Mouse (Mus musculus) limb, embryonic 15.5 days (tissue): Measurements from ENCODE around the gene Vmn2r70. TPM values are rescaled to one million over a fixed set of nuclear protein-coding genes. Genes with fewer than 3 reads are reported as not detected.

Experiments used
- ATAC-seq: fragments of 200-750 bp; cut with Nextera tagmentation; 2 replicates; pipeline ENCODE4 v1.8.0; 2017; ENCODE audit warnings: low read depth, moderate TSS enrichment; ENCODE audit not compliant: insufficient number of reproducible peaks, low FRiP score, low TSS enrichment
- H3K27ac ChIP-seq: fragments of 300-500 bp; sonication (generic); 2 replicates; pipeline ENCODE4 v1.5.1; 2015; ENCODE audit warnings: moderate library complexity, mild to moderate bottlenecking, inconsistent platforms
- H3K27me3 ChIP-seq: fragments of 300-500 bp; sonication (generic); 2 replicates; pipeline ENCODE4 v1.6.1; 2015; ENCODE audit warnings: inconsistent platforms
- H3K36me3 ChIP-seq: fragments of 300-500 bp; sonication (generic); 2 replicates; pipeline ENCODE4 v1.6.1; 2015; ENCODE audit warnings: inconsistent platforms
- H3K4me1 ChIP-seq: fragments of 300-500 bp; sonication (generic); 2 replicates; pipeline ENCODE4 v1.6.1; 2015; ENCODE audit warnings: inconsistent platforms
- H3K4me2 ChIP-seq: fragments of 300-500 bp; sonication (generic); 2 replicates; pipeline ENCODE4 v1.6.1; 2015; ENCODE audit warnings: mild to moderate bottlenecking, inconsistent platforms
- H3K4me3 ChIP-seq: fragments of 300-500 bp; sonication (generic); 2 replicates; pipeline ENCODE4 v1.5.1; 2015; ENCODE audit warnings: mild to moderate bottlenecking, inconsistent platforms
- H3K9ac ChIP-seq: fragments of 300-500 bp; sonication (generic); 2 replicates; pipeline ENCODE4 v1.6.1; 2015; ENCODE audit warnings: inconsistent platforms
- H3K9me3 ChIP-seq: fragments of 300-500 bp; sonication (generic); 2 replicates; pipeline ENCODE4 v1.6.1; 2016; ENCODE audit warnings: inconsistent platforms
- WGBS: fragments of 180-500 bp; shearing (Covaris S2); methylation state at CpG from one replicate; pipeline ENCODE4 v1.1.7; 2015; 5-methylcytosine and 5-hydroxymethylcytosine counted together
- polyA plus RNA-seq: library from polyadenylated mRNA; unstranded; fragments of >200 nt; fragmentation: Nextera tagmentation; extraction: Ambion mirVana; gene quantifications from 2 replicates; pipeline ENCODE4 v1.2.1, GENCODE M21; 2015

Gene Vmn2r70
- polyA plus RNA-seq = not detected in 2 replicates

- ATAC-seq = no peak
- H3K27ac ChIP-seq = no peak within 1 kb of the TSS
Observed at GRCm38 (mm10) chr7:85569092-85569491, at the start of gene Vmn2r70. TSS of gene Vmn2r70 (minus strand) at chr7:85569192.

GRCm38 (mm10) chr7:85562787-85563186, 6.2 kb downstream of the Vmn2r70 start, which contains the start of gene Vmn2r71:
TSS of gene Vmn2r71 (plus strand) at chr7:85563087.
- no peaks in the 10 kb centered on the region for H3K36me3 ChIP-seq
- H3K4me3 ChIP-seq = no peak within 1 kb of the TSS
- H3K9ac ChIP-seq = no peak within 1 kb of the TSS
- no peaks in the 10 kb centered on the region for H3K27me3 ChIP-seq
- no peaks in the 10 kb centered on the region for H3K4me1 ChIP-seq
- H3K4me2 ChIP-seq = no peak within 1 kb of the TSS
- H3K27ac ChIP-seq = no peak within 1 kb of the TSS
- H3K9me3 ChIP-seq = no peaks in the 10 kb centered on the region
- 80% methylated on average over 5 of the region's 5 CpGs for WGBS
- no peak for ATAC-seq

More at GRCm38 (mm10) chr7:85569092-85569491, at the start of gene Vmn2r70:
- Histone ChIP-seq H3K4me1 (no peaks in the 10 kb centered on the region), H3K9ac (no peak within 1 kb of the TSS), H3K4me3 (no peak within 1 kb of the TSS), H3K4me2 (no peak within 1 kb of the TSS), H3K36me3 (no peaks in the 10 kb centered on the region), H3K27me3 (no peaks in the 10 kb centered on the region), H3K9me3 (no peaks in the 10 kb centered on the region)
- 71% methylated on average over 2 of the region's 2 CpGs for WGBS

- ATAC-seq = no peak
- no peak overlapping the region for H3K27ac ChIP-seq
- 64% methylated on average over 2 of the region's 2 CpGs for WGBS
Observed at GRCm38 (mm10) chr7:85543118-85543517, 25.9 kb downstream of the Vmn2r70 start.

GRCm38 (mm10) chr7:85542108-85542507, 26.9 kb downstream of the Vmn2r70 start:
- Histone ChIP-seq H3K27ac (no peak overlapping the region), H3K36me3 (no peaks in the 10 kb centered on the region), H3K9ac (no peak overlapping the region), H3K4me3 (no peak overlapping the region), H3K4me1 (no peaks in the 10 kb centered on the region), H3K27me3 (no peaks in the 10 kb centered on the region), H3K9me3 (peaks cover 4% of the 10 kb centered on the region; the same call in 1 of the 2 replicates), H3K4me2 (no peak overlapping the region)
- no peak for ATAC-seq
- 86% methylated on average over 2 of the region's 2 CpGs for WGBS

More at GRCm38 (mm10) chr7:85543118-85543517, 25.9 kb downstream of the Vmn2r70 start:
- H3K9me3 ChIP-seq = peaks cover 4% of the 10 kb centered on the region; the same call in 1 of the 2 replicates
- no peaks in the 10 kb centered on the region for H3K27me3 ChIP-seq
- no peaks in the 10 kb centered on the region for H3K4me1 ChIP-seq
- no peaks in the 10 kb centered on the region for H3K36me3 ChIP-seq
- H3K4me2 ChIP-seq = no peak overlapping the region
- no peak overlapping the region for H3K4me3 ChIP-seq
- H3K9ac ChIP-seq = no peak overlapping the region

Other genes starting within 250 kb of the Vmn2r70 start
- gene Vmn2r69, start 153.3 kb downstream of the Vmn2r70 start, polyA plus RNA-seq = not detected in 2 replicates
- not detected in 2 replicates for gene Vmn2r71, start 6.1 kb downstream of the Vmn2r70 start, polyA plus RNA-seq
- not detected in 2 replicates for gene Vmn2r72, start 185.9 kb upstream of the Vmn2r70 start, polyA plus RNA-seq